Mouse (Mus musculus): ENCODE measurements around the gene Rnh1. TPM values are rescaled to one million over a fixed set of nuclear protein-coding genes. Genes with fewer than 3 reads are reported as not detected.

Rnh1 gene
- total and polyA plus RNA-seq, 3 experiments, result 71.4 to 94.5 TPM; not detected in 1

- H3K79me2 ChIP-seq (ENCODE audit: control insufficient read depth, insufficient read depth, low read length, poor library complexity), result peaks cover 10% of the 10 kb centered on the region
- no peak overlapping the region for H3K27ac ChIP-seq (ENCODE audit: control insufficient read depth, low read depth, low read length)
- no peak for DNase-seq (ENCODE audit: low read depth, low spot score)
- H3K9ac ChIP-seq (ENCODE audit: control insufficient read depth, low read depth, low read length, poor library complexity, severe bottlenecking), result no peak overlapping the region
- no peak overlapping the region for H3K4me3 ChIP-seq (ENCODE audit: control insufficient read depth in 1 of 2, insufficient read depth in 1 of 2, low read depth in 2 of 2, low read length in 2 of 2)
- no peaks in the 10 kb centered on the region for H3K9me3 ChIP-seq (replicated peaks; ENCODE audit: insufficient read depth, low read length)
- H3K27me3 ChIP-seq (ENCODE audit: control insufficient read depth in 1 of 2, insufficient read depth in 2 of 2, low read length in 2 of 2), result no peaks in the 10 kb centered on the region
- TF ChIP-seq POLR2A (IDR thresholded peaks at IDR 0.05; ENCODE audit: control insufficient read depth in 1 of 2, insufficient read depth in 1 of 2, low read depth in 1 of 2, low read length in 2 of 2, poor library complexity in 1 of 2) (no peak), USF2 (IDR thresholded peaks at IDR 0.05; ENCODE audit: borderline replicate concordance in 1 of 2, insufficient read depth in 1 of 2, low read depth in 1 of 2, low read length in 2 of 2) (no peak), ZMIZ1 (IDR thresholded peaks at IDR 0.05; ENCODE audit: low read depth, low read length) (no peak), SMC3 (IDR thresholded peaks at IDR 0.05; ENCODE audit: low read depth, low read length) (no peak), TAL1 (IDR thresholded peaks at IDR 0.05; ENCODE audit: low read length) (no peak), RCOR1 (IDR thresholded peaks at IDR 0.05; ENCODE audit: low read depth, low read length) (no peak), MXI1 (IDR thresholded peaks at IDR 0.05; ENCODE audit: low read depth, low read length) (no peak), TCF12 (IDR thresholded peaks at IDR 0.05; ENCODE audit: low read depth, low read length) (no peak), EP300 (IDR thresholded peaks at IDR 0.05; ENCODE audit: low read depth in 1 of 2, low read length in 2 of 2) (no peak), UBTF (IDR thresholded peaks at IDR 0.05; ENCODE audit: borderline replicate concordance, insufficient read depth, low read depth, low read length) (no peak), MAFK (IDR thresholded peaks at IDR 0.05; ENCODE audit: borderline replicate concordance, low read depth, low read length) (no peak), HCFC1 (IDR thresholded peaks at IDR 0.05; ENCODE audit: low read depth, low read length) (no peak), GATA1 (IDR thresholded peaks at IDR 0.05; ENCODE audit: low read depth, low read length) (no peak), MEF2A (IDR thresholded peaks at IDR 0.05; ENCODE audit: extremely low read depth, insufficient replicate concordance, low read depth, low read length, poor library complexity, severe bottlenecking) (no peak), BHLHE40 (IDR thresholded peaks at IDR 0.05; ENCODE audit: borderline replicate concordance, low read depth, low read length) (no peak), ZKSCAN1 (IDR thresholded peaks at IDR 0.05; ENCODE audit: low read depth, low read length) (no peak), POLR2AphosphoS5 (IDR thresholded peaks at IDR 0.05; ENCODE audit: borderline replicate concordance, low read depth, low read length) (no peak), POLR2AphosphoS2 (IDR thresholded peaks at IDR 0.05; ENCODE audit: low read length) (no peak), JUND (IDR thresholded peaks at IDR 0.05; ENCODE audit: low read depth, low read length) (no peak)
- H3K36me3 ChIP-seq (ENCODE audit: control insufficient read depth in 1 of 2, insufficient read depth in 2 of 2, low read length in 2 of 2), result peaks cover 0 to 20% of the 10 kb centered on the region in 2 experiments; a peak in 2 of 4 replicates
- H3K4me1 ChIP-seq (ENCODE audit: control insufficient read depth in 1 of 2, insufficient read depth in 2 of 2, low read length in 2 of 2), result peaks cover 10 to 24% of the 10 kb centered on the region in 2 experiments
These were observed 2.8 kb downstream of the Rnh1 start for GRCm38 (mm10) chr7:141169866-141170265.

DNA sequence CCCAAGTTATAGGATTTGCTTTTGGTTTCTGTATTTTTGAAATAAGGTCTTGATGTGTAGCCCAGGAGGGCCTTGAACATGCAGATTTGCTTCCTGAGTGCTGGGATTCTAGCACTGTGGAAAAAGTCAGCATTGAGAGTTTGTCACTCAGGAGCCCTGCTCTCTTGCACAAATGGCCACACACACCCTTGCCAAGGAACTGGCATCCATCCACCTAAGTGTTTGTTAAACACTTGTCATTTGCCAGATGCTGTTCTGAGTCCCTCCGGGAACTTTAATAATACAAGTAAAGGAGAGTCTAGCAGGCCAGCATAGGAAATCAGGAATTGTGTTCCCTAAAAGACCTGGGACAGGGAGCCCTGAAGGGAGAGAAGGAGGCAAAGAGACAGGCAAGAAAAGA, 3.4 kb downstream of the Rnh1 start:
- H3K4me3 ChIP-seq (ENCODE audit: control insufficient read depth in 1 of 2, insufficient read depth in 1 of 2, low read depth in 2 of 2, low read length in 2 of 2), result no peak overlapping the region
- H3K9ac ChIP-seq (ENCODE audit: control insufficient read depth, low read depth, low read length, poor library complexity, severe bottlenecking), result no peak overlapping the region
- TF ChIP-seq ZC3H11A (IDR thresholded peaks at IDR 0.05; ENCODE audit: low read depth, low read length) (no peak), TAL1 (IDR thresholded peaks at IDR 0.05; ENCODE audit: low read length) (no peak), USF1 (IDR thresholded peaks at IDR 0.05; ENCODE audit: low read depth, low read length) (no peak), MYC (IDR thresholded peaks at IDR 0.05; ENCODE audit: low read depth, low read length) (no peak), NRF1 (IDR thresholded peaks at IDR 0.05; ENCODE audit: insufficient read depth, low read depth, low read length, poor library complexity, severe bottlenecking) (no peak), POLR2AphosphoS5 (IDR thresholded peaks at IDR 0.05; ENCODE audit: borderline replicate concordance, low read depth, low read length) (no peak), MAX (IDR thresholded peaks at IDR 0.05; ENCODE audit: low read length) (no peak), USF2 (IDR thresholded peaks at IDR 0.05; ENCODE audit: borderline replicate concordance in 1 of 2, insufficient read depth in 1 of 2, low read depth in 1 of 2, low read length in 2 of 2) (no peak), CHD2 (IDR thresholded peaks at IDR 0.05; ENCODE audit: low read length) (no peak), EP300 (IDR thresholded peaks at IDR 0.05; ENCODE audit: low read depth in 1 of 2, low read length in 2 of 2) (no peak), ZNF384 (IDR thresholded peaks at IDR 0.05; ENCODE audit: low read depth, low read length) (no peak), TBP (IDR thresholded peaks at IDR 0.05; ENCODE audit: low read depth, low read length) (no peak), MAZ (IDR thresholded peaks at IDR 0.05; ENCODE audit: low read depth, low read length) (no peak), UBTF (IDR thresholded peaks at IDR 0.05; ENCODE audit: borderline replicate concordance, insufficient read depth, low read depth, low read length) (no peak), SIN3A (IDR thresholded peaks at IDR 0.05; ENCODE audit: low read length) (no peak), CHD1 (IDR thresholded peaks at IDR 0.05; ENCODE audit: low read depth, low read length) (no peak), POLR2AphosphoS2 (IDR thresholded peaks at IDR 0.05; ENCODE audit: low read length) (no peak)
- peaks cover 0 to 19% of the 10 kb centered on the region in 2 experiments; a peak in 2 of 4 replicates for H3K36me3 ChIP-seq (ENCODE audit: control insufficient read depth in 1 of 2, insufficient read depth in 2 of 2, low read length in 2 of 2)
- no peak overlapping the region for H3K27ac ChIP-seq (ENCODE audit: control insufficient read depth, low read depth, low read length)
- H3K27me3 ChIP-seq (ENCODE audit: control insufficient read depth in 1 of 2, insufficient read depth in 2 of 2, low read length in 2 of 2), result no peaks in the 10 kb centered on the region
- H3K79me2 ChIP-seq (ENCODE audit: control insufficient read depth, insufficient read depth, low read length, poor library complexity), result peaks cover 10% of the 10 kb centered on the region
- DNase-seq (ENCODE audit: low read depth, low spot score), result no peak
- H3K4me1 ChIP-seq (ENCODE audit: control insufficient read depth in 1 of 2, insufficient read depth in 2 of 2, low read length in 2 of 2), result peaks cover 10 to 24% of the 10 kb centered on the region in 2 experiments
- no peaks in the 10 kb centered on the region for H3K9me3 ChIP-seq (replicated peaks; ENCODE audit: insufficient read depth, low read length)

Measured in MEL (cell line).